Mouse (Mus musculus) embryonic facial prominence, embryonic 10.5 days (tissue): ENCODE measurements around the gene Rabggta. TPM values are rescaled to one million over a fixed set of nuclear protein-coding genes. Genes with fewer than 3 reads are reported as not detected.
"Not testable (repeated sequence)": the region's sequence is repeated elsewhere in the genome, so short reads cannot be mapped to it uniquely, and the experiment has no call there.

Source experiments
- DNase-seq: peaks from one replicate; pipeline ENCODE4 v3.0.0-alpha.2; 2017; ENCODE audit warnings: low spot score
- H3K27ac ChIP-seq: fragments of 300-500 bp; sonication (generic); replicated peaks from 2 replicates; pipeline ENCODE4 v1.5.1; 2016; ENCODE audit warnings: mild to moderate bottlenecking
- H3K27me3 ChIP-seq: fragments of 300-500 bp; sonication (generic); replicated peaks from 2 replicates; pipeline ENCODE4 v1.6.1; 2016; ENCODE audit warnings: low read depth, mild to moderate bottlenecking; ENCODE audit not compliant: poor library complexity, severe bottlenecking
- H3K36me3 ChIP-seq: fragments of 300-500 bp; sonication (generic); replicated peaks from 2 replicates; pipeline ENCODE4 v1.6.1; 2016; ENCODE audit warnings: mild to moderate bottlenecking, moderate library complexity
- H3K4me1 ChIP-seq: fragments of 300-500 bp; sonication (generic); 2 replicates; pipeline ENCODE4 v1.6.1; 2016
- H3K4me3 ChIP-seq: fragments of 300-500 bp; sonication (generic); 2 replicates; pipeline ENCODE4 v1.5.1; 2016; ENCODE audit warnings: mild to moderate bottlenecking, moderate library complexity
- H3K9me3 ChIP-seq: fragments of 300-500 bp; sonication (generic); 2 replicates; pipeline ENCODE4 v1.6.1; 2016; ENCODE audit warnings: mild to moderate bottlenecking
- WGBS: fragments of 180-500 bp; shearing (Covaris S2); methylation state at CpG from one replicate; pipeline ENCODE4 v1.1.7; 2016; 5-methylcytosine and 5-hydroxymethylcytosine counted together
- polyA plus RNA-seq: library from polyadenylated mRNA; unstranded; fragments of >200 nt; fragmentation: Nextera tagmentation; extraction: Ambion mirVana; gene quantifications from 2 replicates; pipeline ENCODE4 v1.2.1, GENCODE M21; 2016

Gene Rabggta
- polyA plus RNA-seq, result 29.7 and 35.3 TPM in 2 replicates

GRCm38 (mm10) chr14:55721700-55722437 lies at the start of gene Rabggta:
TSS of gene Rabggta (minus strand) at chr14:55722263.
- Histone ChIP-seq H3K27ac (peak within 1 kb of the TSS; percentile 91), H3K9me3 (no peaks in the 10 kb centered on the region), H3K27me3 (no peaks in the 10 kb centered on the region), H3K36me3 (peaks cover 32% of the 10 kb centered on the region), H3K4me3 (peak within 1 kb of the TSS; percentile 83), H3K4me1 (peaks cover 24% of the 10 kb centered on the region)
- WGBS, result under 1% methylated on average over 50 of the region's 50 CpGs
- peak; percentile 96 for DNase-seq

GRCm38 (mm10) chr14:55769087-55769703 lies 47.1 kb upstream of the Rabggta start:
- DNase-seq, result no peak
- Histone ChIP-seq H3K27me3 (peaks cover 87% of the 10 kb centered on the region), H3K9me3 (no peaks in the 10 kb centered on the region), H3K36me3 (no peaks in the 10 kb centered on the region), H3K27ac (no peak overlapping the region), H3K4me3 (no peak overlapping the region), H3K4me1 (peaks cover 14% of the 10 kb centered on the region)
- WGBS, result 74% methylated on average over 16 of the region's 16 CpGs

GRCm38 (mm10) chr14:55768555-55768954 lies 46.5 kb upstream of the Rabggta start:
- Histone ChIP-seq H3K4me1 (peaks cover 14% of the 10 kb centered on the region), H3K4me3 (no peak overlapping the region), H3K36me3 (no peaks in the 10 kb centered on the region), H3K27ac (no peak overlapping the region), H3K27me3 (peaks cover 90% of the 10 kb centered on the region), H3K9me3 (no peaks in the 10 kb centered on the region)
- WGBS, result 88% methylated on average over 6 of the region's 6 CpGs
- no peak for DNase-seq

- peak overlapping the region; percentile 76 for H3K27ac ChIP-seq
- H3K4me3 ChIP-seq, result peak overlapping the region; percentile 59
- 14% methylated on average over 52 of the region's 52 CpGs for WGBS
- no peaks in the 10 kb centered on the region for H3K36me3 ChIP-seq
- H3K4me1 ChIP-seq, result peaks cover 15% of the 10 kb centered on the region
- H3K27me3 ChIP-seq, result peaks cover 93% of the 10 kb centered on the region
- H3K9me3 ChIP-seq, result no peaks in the 10 kb centered on the region
- DNase-seq, result peak; percentile 82
Observed at GRCm38 (mm10) chr14:55767519-55768414, 45.7 kb upstream of the Rabggta start.

- DNase-seq, result no peak
- no peaks in the 10 kb centered on the region for H3K9me3 ChIP-seq
- H3K36me3 ChIP-seq, result no peaks in the 10 kb centered on the region
- H3K4me1 ChIP-seq, result peaks cover 29% of the 10 kb centered on the region
- no peak within 1 kb of the TSS for H3K4me3 ChIP-seq
- 73% methylated on average over 4 of the region's 4 CpGs for WGBS
- H3K27ac ChIP-seq, result no peak within 1 kb of the TSS
- peaks cover 99% of the 10 kb centered on the region for H3K27me3 ChIP-seq
Observed at GRCm38 (mm10) chr14:55765696-55766095, 43.6 kb upstream of the Rabggta start, which contains the start of gene Ltb4r1. TSS of gene Ltb4r1 (plus strand) at chr14:55765962.

- Histone ChIP-seq H3K4me3 (peak overlapping the region; percentile 65; the same call in 1 of the 2 replicates), H3K27me3 (peaks cover 80% of the 10 kb centered on the region)
Observed at GRCm38 (mm10) chr14:55763166-55763565, 41.1 kb upstream of the Rabggta start.

GRCm38 (mm10) chr14:55762001-55762821 lies 40.1 kb upstream of the Rabggta start:
- peak overlapping the region; percentile 65 for H3K4me3 ChIP-seq
- H3K36me3 ChIP-seq, result no peaks in the 10 kb centered on the region
- H3K9me3 ChIP-seq, result no peaks in the 10 kb centered on the region
- H3K27ac ChIP-seq, result peak overlapping the region; percentile 78
- H3K27me3 ChIP-seq, result peaks cover 70% of the 10 kb centered on the region
- WGBS, result under 1% methylated on average over 77 of the region's 77 CpGs
- DNase-seq, result peak; percentile 84
- H3K4me1 ChIP-seq, result peaks cover 24% of the 10 kb centered on the region

More at GRCm38 (mm10) chr14:55763166-55763565, 41.1 kb upstream of the Rabggta start:
- H3K27ac ChIP-seq, result no peak overlapping the region
- H3K36me3 ChIP-seq, result no peaks in the 10 kb centered on the region
- H3K4me1 ChIP-seq, result peaks cover 32% of the 10 kb centered on the region
- no peak for DNase-seq
- no peaks in the 10 kb centered on the region for H3K9me3 ChIP-seq
- 68% methylated on average over 7 of the region's 7 CpGs for WGBS

- H3K27me3 ChIP-seq, result peaks cover 60% of the 10 kb centered on the region
- no peak for DNase-seq
- H3K4me3 ChIP-seq, result peak within 1 kb of the TSS; percentile 65
- peak within 1 kb of the TSS; percentile 78 for H3K27ac ChIP-seq
- H3K36me3 ChIP-seq, result peaks cover 7% of the 10 kb centered on the region
- 68% methylated on average over 6 of the region's 6 CpGs for WGBS
- H3K4me1 ChIP-seq, result peaks cover 23% of the 10 kb centered on the region
- H3K9me3 ChIP-seq, result no peaks in the 10 kb centered on the region
Observed at GRCm38 (mm10) chr14:55761163-55761562, 39.1 kb upstream of the Rabggta start, which contains the start of gene Ltb4r2. TSS of gene Ltb4r2 (plus strand) at chr14:55761428.

GRCm38 (mm10) chr14:55760156-55760555 lies 38.1 kb upstream of the Rabggta start:
- H3K4me1 ChIP-seq, result peaks cover 23% of the 10 kb centered on the region
- peak overlapping the region; percentile 39 for H3K4me3 ChIP-seq
- 2% methylated on average over 6 of the region's 6 CpGs for WGBS
- not testable (repeated sequence) for H3K9me3 ChIP-seq, H3K27ac ChIP-seq
- DNase-seq, result peak; percentile 85
- H3K27me3 ChIP-seq, result peaks cover 50% of the 10 kb centered on the region
- H3K36me3 ChIP-seq, result peaks cover 17% of the 10 kb centered on the region

- DNase-seq, result peak; percentile 52
- peaks cover 32% of the 10 kb centered on the region for H3K27me3 ChIP-seq
- no peak within 1 kb of the TSS for H3K27ac ChIP-seq
- 22% methylated on average over 8 of the region's 8 CpGs for WGBS
- H3K36me3 ChIP-seq, result peaks cover 35% of the 10 kb centered on the region
- H3K4me1 ChIP-seq, result peaks cover 23% of the 10 kb centered on the region
- no peak within 1 kb of the TSS for H3K4me3 ChIP-seq
- H3K9me3 ChIP-seq, result no peaks in the 10 kb centered on the region
Observed at GRCm38 (mm10) chr14:55758363-55758784, 36.3 kb upstream of the Rabggta start, which contains the start of gene Cideb. TSS of gene Cideb (minus strand) at chr14:55758458.

GRCm38 (mm10) chr14:55757566-55757965 lies 35.5 kb upstream of the Rabggta start:
- peaks cover 43% of the 10 kb centered on the region for H3K36me3 ChIP-seq
- no peak for DNase-seq
- peaks cover 20% of the 10 kb centered on the region for H3K4me1 ChIP-seq
- H3K9me3 ChIP-seq, result no peaks in the 10 kb centered on the region
- WGBS, result 90% methylated on average over 6 of the region's 6 CpGs
- peaks cover 24% of the 10 kb centered on the region for H3K27me3 ChIP-seq
- no peak overlapping the region for H3K27ac ChIP-seq
- H3K4me3 ChIP-seq, result no peak overlapping the region
